Mouse (Mus musculus): ENCODE measurements around the gene Plscr1. TPM values are rescaled to one million over a fixed set of nuclear protein-coding genes. Genes with fewer than 3 reads are reported as not detected.

The Plscr1 gene
- total RNA-seq, 1 experiment from 2014 or later: 8.5 TPM

- DNase-seq: no peak
Observed at GRCm38 (mm10) chr9:92305075-92305474, 55.5 kb downstream of the Plscr1 start.

DNA sequence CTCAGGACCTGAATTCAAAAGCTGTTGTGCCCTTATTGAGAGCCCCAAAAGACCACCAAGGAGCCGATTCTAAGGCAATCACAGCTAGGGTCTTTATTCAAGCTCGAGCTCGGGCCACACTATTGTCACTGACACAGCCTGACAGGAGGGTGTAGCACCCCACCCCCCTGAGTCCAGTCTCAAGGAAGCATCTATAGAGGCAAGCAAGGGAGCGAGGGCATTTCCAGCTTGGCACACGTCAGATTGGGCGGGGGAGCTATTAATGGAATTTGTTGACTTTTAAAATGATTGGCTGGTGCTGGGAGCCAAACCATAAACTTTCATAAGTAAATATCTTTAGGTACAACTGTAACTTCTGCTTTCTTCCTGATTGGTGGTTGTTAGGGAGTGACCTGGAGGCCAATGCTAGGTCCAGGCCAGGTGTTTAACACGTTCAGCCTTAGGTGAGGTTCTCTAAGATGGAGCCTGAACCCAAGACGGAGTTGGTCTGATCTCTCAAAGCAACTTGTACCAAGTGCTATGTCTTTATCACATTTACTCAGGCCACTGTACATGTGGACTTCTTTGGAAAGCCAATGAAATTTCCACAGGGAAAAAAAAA, 56.2 kb downstream of the Plscr1 start:
- no peak for DNase-seq

- DNase-seq: no peak
Observed at GRCm38 (mm10) chr9:92309077-92309476, 59.5 kb downstream of the Plscr1 start, which contains the start of gene 1700057G04Rik. TSS of gene 1700057G04Rik (plus strand) at chr9:92309377.

DNA sequence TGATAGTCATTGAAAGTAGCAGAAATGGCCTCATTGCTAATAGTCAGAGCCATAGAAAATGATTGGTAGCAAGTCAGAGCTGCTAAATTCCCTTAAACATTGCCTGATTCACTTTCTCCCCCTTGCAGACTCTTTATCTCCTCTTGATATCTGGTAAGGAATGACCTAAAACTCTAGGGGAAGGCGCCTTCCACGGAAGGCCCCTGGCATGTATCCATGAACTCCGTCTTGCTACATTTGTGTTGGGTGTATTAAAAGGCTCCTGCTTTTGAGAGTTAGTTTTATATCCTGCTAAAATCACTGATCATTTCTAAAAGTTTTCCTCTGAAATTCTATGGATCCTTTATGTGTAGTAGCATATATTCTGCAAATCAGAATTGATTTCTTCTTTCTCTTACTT, 67.2 kb downstream of the Plscr1 start:
- no peak for DNase-seq

Small RNA genes within 50 kb of the gene (microRNA-seq; reads per million reads assigned to microRNA genes)
- 0 reads per million in 2 experiments for gene Mir6386

Other genes with a start within 250 kb of the Plscr1 start
- not detected in 2 replicates for gene Plscr5, start 56.8 kb upstream of the Plscr1 start, total RNA-seq (2021)
- gene Plscr2, start 25.9 kb downstream of the Plscr1 start, total RNA-seq (2021): 9.8 and 9.9 TPM in 2 replicates
- gene 1700057G04Rik, start 59.6 kb downstream of the Plscr1 start, total RNA-seq (2021): not detected in 2 replicates
- 12.0 and 13.1 TPM in 2 replicates for gene Plscr4, start 207.6 kb downstream of the Plscr1 start, total RNA-seq (2021)